Mouse (Mus musculus) liver, adult (tissue): ENCODE measurements around the gene Thtpa.

Experiments
- GATA4 ChIP-seq: IDR thresholded peaks from 2 replicates; pipeline ENCODE4 v1.6.1; 2014; ENCODE audit warnings: mild to moderate bottlenecking, low read length; ENCODE audit not compliant: insufficient replicate concordance

Gene Thtpa

GRCm38 (mm10) chr14:55146324-55146723, 51.7 kb downstream of the Thtpa start:
- TF ChIP-seq GATA4 = no peak

- no peak for TF ChIP-seq GATA4
Measured at GRCm38 (mm10) chr14:55146829-55147401, 52.3 kb downstream of the Thtpa start.

DNA sequence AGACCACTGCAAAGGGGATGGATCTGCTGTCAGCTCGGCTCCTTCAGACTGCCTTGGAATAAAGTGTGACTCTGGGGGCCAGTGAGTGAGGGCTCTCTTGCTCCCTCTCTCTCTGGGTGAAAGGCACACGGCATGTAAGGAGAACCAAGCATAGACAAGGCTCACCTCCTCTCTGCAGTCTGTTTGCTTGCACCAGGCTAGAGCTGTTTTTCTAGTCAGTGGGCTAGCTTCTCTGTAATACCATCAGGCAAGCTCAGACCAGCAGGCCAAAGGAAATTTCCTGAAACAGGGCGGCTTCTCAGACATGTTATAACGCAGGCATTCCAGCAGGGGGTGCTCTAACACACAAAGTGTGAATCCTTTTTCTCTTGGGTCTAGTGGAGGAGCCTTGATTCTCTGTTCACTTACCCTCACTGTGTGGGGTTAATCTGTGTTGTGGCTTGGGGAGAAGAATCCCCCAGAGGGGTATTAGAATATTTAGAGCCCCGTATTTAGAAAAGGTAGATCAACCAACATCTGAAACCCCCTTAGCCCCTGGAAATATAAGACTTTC, 53.9 kb downstream of the Thtpa start:
- no peak for TF ChIP-seq GATA4
